Mouse (Mus musculus): ENCODE data around the gene Dlg4.

GRCm38 (mm10) chr11:69983377-69983776 lies 33.4 kb upstream of the Dlg4 start:
- TF ChIP-seq CTCF (IDR thresholded peaks at IDR 0.05; ENCODE audit: low read depth, low read length) (no peak), POLR2A (IDR thresholded peaks at IDR 0.05; ENCODE audit: extremely low read depth, insufficient read depth, low read length) (no peak)

Data from liver, adult 2 months (tissue).